Mouse (Mus musculus) liver (tissue): ENCODE results near the gene Slc43a3.

Source experiments
- DNase-seq: peaks from one replicate; pipeline ENCODE4 v3.0.0-alpha.2; 2020; ENCODE audit warnings: mixed read lengths

Gene Slc43a3

DNA sequence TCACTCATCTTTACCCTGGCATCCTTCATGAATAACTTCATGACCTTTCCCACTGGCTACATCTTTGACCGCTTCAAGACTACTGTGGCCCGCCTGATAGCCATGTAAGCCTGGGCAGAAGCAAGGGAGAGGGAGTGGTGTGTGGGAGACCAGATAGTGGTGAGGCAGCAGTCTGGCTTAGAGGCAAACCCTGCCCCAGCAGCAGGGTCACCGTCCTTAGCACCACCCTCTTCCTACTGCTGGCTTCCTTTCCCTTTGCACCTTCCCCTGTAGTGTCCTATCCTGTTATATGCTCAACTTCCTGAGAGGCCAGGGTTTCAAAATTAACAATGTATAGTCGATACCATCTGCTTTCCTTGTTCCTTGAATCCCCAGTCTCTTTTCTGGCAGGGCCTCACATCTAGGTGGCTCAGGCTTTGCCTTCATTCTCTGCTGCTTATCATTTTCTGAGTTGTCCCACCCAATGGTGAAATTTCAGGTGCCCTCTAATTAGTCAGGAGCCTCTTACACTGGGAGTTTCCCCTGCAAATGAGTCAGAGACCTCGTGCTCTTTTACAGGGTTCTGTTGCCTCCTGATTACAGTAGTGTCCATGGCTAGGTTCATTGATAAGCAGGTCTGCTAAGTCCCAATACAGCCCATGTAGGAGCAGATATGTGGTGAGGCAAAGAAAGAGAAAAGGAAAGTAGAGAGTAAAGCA lies 2.0 kb downstream of the Slc43a3 start:
- DNase-seq: peak; percentile 87

DNA sequence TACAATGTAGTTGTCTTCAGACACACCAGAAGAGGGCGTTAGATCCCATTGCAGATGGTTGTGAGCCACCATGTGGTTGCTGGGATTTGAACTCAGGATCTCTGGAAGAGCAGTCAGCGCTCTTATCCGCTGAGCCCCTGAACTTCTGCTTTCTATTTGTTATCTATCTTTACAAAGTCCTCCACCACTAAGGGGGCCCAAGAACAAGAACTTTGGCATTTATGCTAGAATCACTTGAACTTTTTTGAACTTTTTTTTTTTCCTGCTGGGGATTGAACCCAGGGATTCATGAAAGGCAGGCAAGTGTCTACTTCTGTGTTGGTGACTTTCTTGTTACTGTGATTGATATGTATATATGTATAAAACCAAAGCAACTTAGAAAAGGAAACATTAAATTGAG lies 2.9 kb downstream of the Slc43a3 start:
- no peak for DNase-seq

DNA sequence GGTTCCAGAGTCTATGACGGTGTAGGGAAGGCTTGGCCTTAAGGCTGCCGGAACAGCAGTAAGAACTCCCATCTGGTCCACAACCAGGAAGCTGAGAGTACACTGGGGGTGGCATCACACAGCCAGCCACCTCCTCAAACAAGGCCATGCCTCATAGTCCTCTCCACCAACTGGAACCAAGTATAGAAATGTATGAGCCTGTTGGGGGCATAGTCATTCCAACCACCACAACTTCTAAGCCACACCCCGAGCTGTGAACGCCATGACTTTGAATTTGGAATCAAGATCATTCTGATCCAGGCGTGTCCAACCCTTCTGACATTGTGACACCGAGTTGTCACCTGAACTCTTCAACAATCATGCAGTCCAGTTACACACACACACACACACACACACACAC lies 3.3 kb downstream of the Slc43a3 start:
- peak; percentile 79 for DNase-seq

DNA sequence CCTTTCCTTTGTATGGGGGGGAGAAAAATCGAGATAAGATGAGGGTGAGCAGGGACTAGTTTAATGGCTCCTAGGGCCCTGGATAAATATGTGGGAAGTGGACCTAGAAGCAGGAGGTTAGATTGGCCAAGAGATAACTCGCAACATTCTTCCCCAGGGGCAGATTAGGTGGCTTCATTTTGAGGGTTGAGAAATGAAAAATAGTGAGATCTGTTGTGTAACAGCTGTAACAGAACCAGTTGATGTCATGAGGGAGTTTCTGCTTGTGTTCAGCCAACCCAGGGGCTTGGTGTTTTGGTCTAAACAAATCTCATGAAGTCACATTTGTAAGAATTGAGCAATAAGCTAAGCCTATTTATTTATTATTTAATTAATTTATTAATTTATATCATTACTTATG lies 5.0 kb downstream of the Slc43a3 start:
- DNase-seq: no peak

DNA sequence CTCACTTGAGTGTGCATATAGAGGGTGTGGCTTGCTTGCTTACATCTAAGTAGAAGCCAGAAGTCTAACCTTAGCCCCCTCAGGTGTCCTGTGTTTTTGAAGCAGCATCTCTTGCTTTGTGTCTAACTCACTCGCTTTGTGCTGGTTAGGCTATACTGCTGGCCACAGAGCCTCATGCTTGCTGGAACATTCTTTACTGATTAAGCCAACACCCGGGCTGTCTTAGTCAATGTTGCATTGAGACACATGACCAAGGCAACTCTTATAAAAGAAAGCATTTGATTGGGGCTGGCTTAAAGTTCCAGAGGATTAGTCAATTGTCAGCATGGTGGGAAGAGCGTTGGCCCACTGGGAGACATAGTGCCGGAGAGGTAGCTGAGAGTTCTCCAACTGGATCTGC lies 5.4 kb downstream of the Slc43a3 start:
- no peak for DNase-seq

DNA sequence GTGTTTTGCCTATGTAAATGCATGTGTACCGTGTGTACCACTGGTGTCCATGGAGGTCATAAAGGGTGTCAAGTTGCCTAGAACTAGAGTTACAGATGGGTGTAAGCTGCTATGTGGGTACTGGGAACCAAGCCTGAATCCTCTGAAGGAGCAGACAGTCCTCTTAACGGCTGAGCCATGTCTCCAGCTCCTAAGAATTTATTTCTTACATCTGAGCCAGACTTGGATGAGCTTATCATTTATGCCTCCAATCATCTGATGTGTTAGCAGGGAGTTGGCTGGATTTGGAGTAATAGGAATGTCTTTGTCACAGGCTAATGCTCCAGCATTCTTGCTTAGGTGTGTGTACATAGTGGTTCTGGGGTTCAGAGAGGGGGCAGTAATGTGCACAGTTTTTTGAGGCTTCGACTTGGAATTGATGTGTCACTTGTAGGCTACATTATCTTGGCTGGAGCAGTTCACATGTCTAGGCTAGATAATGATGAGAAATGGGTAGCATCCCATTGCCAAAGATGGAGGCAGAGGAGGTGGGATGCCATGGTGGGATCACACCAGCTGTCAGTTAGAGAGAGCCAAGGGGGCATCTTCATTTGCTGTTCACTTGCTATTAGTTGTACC lies 10.9 kb downstream of the Slc43a3 start:
- DNase-seq: no peak

DNA sequence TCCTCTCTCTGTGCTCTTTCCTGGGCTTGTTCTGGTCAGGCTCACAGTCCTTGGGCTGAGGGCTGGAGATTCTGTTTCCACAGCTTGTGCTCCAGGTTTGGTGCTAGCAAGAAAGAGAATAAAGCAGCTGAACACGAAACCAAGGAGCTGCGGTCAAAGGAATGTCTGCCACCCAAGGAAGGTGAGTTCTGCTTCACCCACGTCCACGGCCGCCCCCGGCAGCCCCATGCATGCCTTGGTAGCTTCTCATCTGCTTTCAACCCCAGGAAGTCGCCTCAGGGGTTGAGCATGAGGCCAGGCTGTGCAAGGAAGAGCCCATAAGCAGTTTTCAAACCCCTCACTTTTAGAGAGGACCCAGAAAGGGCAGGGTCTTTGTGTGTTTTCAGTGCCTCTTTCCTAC lies 11.9 kb downstream of the Slc43a3 start:
- no peak for DNase-seq

DNA sequence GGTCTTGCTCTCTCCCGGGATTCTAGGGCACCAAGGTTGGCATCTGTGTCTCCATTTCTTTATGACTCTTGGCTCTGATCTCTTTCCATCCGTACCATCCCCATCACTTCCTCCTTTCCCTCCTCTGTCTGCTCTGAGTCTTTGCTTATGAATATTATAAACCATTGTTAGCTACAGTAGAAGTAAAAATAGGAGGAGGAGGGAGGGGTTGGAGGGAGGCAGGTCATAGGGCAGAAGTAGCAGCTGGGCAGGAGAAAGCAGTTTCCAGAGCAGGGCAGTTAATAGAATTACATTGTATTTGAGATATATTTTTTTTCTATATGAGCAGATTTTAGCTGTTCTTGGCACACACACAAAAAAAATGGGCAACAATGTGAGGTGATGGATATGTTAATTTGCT lies 12.3 kb downstream of the Slc43a3 start:
- DNase-seq: no peak

DNA sequence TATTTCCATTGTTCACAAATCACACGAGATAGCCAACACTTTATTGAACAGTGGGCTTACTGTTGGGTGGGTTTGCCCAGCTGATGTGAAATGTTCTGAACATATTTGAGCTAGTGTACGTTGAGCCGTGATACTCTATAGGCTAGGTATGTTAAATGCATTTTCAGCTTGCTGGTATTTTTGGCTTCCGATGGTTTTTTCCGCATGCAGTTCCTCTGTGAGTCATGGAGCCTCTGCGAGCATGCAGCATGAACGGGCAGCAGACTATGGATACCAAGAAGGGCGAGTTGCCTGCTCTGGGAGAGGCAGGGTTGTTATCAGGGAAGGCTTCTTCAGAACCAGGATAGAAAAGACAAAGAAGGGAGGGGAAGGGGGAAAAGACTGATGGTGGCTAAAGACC lies 14.6 kb downstream of the Slc43a3 start:
- DNase-seq: no peak

DNA sequence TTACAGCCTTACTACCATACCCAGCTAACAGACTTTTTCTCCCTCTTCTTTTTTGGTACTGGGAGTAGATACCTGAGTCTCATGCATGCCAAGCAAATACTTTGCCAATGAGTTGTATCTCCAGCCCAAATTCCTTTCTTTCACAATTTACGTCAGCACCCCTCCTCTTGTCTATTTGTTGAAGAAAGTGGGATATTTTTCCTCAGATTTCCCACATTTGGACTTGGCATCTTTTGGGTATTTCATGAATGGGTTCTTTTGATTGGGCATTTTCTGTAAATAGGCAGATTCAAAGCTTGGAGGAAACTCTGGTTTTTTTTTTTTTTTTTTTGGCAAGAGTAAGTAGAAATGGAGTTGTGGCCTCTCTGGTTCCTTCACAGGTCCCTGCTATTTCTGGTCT lies 15.9 kb downstream of the Slc43a3 start:
- DNase-seq: no peak

DNA sequence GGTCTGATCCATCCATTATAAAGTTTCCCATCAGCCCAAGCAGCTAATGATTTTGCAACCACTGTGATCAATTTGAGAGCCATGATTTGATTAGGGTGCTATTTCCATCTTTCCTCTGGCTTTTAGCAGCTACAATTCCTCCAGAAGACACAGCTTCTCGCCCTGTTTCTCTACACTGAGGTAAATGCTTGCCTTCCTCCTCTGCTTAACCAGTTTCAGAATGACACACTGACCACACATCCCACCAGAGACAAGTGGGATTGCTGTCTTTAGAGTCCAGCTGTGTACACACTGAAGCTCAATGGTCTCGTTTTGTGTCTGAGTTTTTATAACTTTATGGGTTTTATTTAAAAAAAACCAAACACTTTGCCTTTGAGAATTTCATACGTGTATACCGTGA lies 16.3 kb downstream of the Slc43a3 start:
- no peak for DNase-seq

DNA sequence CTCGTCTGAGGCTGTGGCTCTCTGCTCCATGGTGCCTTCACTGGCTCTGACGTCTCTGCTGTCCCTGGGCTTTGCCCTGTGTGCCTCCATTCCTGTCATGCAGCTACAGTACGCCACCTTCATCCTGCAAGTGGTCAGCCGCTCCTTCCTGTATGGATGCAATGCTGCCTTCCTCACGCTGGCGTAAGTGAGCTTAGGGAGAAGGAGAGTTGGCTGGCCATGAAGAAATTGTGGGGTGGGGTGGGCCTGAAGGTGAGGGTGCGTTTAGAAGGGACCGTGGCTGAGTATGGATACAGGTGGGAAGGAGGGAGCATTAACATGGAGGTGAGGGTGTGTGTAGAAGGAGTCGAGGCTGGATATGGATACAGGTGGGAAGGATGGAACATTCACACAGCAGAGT lies 19.1 kb downstream of the Slc43a3 start:
- no peak for DNase-seq

DNA sequence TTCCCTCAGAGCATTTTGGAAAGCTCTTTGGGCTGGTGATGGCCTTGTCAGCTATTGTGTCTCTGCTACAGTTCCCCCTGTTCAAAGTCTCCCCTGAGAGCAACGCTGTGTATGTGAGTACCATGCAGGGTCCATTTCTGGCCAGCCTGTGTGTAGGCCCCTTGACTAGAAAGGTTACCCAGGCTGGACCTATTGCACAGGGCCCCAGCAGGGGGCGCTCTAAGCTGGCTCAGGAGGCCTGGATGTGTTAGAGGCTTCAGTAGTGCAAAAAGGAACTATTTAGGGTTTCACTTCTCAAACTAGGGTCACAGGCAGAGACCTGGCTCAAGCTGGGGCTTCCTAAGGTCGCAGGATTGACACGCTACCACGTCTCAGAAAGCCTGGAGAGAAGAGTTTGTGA lies 19.9 kb downstream of the Slc43a3 start:
- peak; percentile 70 for DNase-seq

DNA sequence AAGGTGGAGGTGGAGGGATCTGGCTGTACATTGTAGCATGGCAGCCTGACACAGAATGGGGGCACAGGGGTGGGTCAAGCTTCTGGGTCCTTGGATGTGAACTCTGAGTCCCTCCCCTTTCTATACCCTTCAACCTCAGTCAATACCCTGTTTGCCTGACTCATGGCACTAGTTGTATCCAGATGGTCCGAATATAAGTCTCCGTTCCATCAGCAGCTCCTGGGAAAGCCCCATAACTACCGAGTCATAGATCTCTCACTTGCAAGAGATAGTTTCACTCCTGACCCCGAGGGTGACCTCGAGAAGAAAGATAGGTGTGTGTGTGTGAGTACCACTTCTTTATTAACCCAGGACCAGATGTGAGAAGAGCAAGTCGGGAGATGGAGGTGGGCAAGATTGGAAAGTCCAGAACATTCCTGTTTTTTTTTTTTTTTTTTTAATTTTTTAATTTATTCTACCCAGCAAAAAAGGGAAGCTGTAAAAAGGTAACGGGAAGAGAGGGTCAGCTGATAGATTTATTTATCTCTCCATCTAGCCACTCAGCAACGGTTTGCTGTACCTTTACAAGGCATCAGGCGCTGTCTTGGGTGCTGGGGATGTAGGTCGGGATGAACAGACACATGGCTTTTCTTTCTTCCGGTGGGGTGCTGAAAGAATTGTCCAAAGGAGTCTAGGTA lies 22.3 kb downstream of the Slc43a3 start:
- DNase-seq: no peak

DNA sequence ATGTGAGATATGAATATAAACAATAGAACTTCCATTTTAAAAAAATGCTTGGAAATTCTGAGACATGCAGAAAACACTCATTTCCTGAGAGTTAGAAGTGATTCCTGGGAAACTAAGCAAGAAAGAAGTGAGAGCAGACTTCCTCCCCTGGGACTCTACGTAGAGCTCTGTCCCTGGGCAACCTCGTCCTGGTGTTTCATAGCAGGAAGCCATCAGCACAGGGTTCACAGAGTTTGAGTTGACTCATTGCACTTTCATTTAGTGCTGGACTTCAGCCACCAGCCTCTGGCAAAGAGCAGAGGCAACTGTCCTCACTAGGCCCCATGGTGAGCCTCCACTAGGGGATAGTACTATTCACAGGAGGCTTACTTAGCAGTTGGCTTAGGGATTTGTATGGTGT lies 24.9 kb downstream of the Slc43a3 start:
- no peak for DNase-seq

DNA sequence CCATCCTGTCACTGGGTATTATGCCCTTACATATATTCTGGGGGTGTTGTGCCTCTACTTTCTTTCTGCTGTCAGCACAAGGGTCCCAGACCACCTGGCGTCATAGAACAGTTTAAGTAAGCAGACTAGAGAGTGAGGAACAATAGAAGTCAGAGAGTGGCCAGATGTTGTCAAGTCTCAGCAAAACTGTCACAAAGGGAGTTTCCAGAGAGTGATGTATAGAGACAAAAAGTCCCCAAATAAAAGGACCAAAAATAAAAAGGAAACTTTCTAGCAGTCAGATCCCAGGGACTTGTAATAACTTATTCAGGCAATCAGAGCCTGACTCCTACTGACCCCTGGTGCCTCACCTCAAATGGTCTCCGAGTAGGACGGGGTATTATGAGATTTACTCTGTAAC lies 25.5 kb downstream of the Slc43a3 start:
- DNase-seq: no peak

DNA sequence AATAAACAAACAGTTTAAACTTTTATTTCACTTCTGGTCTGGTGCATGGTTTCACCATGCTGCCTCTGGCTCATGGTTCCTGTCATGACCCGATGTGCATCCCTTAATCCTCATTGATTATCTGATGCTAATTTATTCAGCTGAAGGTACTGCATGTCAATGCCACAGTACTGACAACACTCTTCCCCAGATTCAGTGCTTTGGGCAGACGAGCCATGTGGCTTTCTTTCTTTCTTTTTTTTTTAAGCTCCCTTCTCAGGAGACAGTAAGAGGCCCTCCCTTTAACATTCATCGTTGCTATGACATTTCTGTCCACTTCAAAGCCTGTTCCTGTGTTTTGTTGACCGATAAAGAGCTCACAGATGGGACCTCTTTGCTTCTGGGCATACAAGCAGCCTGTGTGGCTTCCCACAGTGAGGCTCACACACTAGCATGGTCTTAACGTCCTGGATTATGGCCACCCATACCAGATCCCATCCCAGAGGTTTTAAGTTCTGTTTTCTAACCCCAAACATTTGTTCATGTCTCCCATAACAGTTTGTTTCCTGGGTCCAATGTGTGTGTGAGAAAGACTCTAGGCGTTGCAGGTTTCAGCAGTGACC lies 26.6 kb downstream of the Slc43a3 start:
- DNase-seq: no peak

DNA sequence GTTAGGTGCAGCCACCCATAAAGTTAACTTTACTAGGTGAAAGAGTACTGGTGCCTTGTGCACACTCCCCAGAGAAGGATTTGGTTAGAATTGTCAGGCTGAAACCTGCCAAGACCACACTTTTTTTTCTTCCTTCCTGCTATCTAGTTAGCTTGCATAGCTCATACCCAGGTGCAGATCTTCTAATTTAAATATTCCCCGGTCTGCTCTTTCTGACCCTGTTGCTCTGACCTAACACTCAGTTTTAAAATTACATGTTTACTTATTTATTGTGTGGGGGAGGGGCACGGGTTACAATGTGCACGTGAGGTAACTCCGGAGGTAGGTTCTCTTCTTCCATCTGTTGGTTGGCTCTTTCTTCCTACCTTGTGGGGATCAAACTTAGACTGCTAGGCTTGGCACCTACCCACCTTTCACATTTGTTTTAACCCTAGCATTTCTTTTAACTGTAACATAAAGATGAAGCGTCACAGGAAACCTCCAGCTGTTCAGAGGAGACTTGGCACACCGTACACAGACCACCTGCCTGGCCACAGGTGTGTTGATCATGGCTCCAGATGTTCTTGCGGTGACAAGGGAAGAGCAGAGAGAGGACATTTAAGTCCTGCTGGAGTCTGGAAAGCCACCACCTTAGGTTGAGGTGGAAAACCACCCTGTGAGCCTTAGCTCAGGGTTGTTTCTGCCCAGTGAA lies 27.9 kb downstream of the Slc43a3 start:
- no peak for DNase-seq

DNA sequence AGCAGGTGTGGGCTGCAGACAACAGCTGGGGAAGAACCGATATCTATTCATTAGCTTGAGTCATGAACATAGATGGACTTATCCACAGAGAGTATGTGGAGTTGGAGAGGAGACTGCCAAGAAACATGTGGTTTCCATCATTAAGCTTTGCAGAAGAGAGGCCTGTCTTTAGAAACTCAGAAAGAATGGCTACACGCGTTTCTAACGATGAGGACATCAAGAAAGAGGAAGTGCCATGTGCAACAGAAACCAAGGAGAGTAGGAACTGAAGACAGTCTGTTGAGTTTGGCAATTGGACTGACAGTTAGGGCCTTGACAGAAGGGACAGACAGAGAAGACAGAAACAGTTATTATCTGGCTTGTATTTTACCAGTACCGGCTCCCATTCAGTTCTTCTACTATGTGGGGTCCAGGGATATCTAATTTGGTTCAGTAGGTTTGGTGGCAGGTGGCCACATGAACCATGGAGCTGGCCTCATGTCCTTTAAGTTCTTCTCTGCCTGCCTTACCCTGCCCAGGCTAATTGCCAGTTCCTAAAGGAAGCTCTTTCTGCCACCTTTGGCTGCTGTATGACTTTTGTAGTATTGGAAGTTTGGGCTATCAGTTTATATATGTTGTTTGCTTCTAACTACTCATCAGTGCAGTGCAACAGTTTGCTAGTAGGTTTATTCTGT lies 31.1 kb downstream of the Slc43a3 start:
- no peak for DNase-seq

DNA sequence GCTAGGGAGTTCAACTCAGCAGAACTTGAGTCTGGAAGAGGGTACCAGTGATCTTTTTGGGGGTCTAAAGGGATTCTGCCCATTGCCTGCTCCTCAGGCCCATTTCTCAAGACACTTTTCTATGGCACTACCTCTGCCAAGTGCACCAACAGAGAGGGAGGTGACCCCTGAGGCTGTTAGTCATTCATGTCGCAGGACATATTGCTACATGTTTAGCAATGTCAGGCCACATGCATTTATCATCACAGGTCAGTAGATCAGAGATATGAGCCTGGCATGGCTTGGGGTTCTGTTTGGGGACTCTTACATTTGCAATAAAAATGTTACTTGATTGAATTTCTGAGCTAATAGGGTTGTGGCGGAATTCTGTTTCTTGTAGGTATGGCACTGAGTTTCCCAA lies 39.2 kb downstream of the Slc43a3 start:
- no peak for DNase-seq

DNA sequence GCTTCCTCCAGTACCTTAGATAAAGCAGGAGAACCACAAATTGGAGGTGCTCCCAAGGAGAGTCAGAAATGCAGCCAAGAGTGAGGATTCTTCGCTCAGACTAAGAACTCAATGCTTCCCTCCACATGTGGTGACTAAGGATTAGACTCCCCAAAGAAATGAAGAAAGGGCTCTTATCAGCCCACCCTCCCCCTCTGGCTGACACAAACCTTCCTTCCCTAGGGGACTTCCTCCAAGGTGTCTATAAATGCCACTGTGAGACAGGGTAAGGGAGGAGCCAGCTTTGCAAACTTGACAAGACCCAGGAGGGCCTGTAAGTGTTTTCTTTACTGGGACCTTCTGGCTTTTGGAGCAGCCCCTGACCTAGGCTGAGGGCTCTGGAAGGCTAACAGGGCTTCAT lies 43.8 kb downstream of the Slc43a3 start, which contains the start of gene Prg2:
Gene Prg2, plus strand, starts transcription at position 274 of the 400 bp plus-strand sequence.
- DNase-seq: no peak

DNA sequence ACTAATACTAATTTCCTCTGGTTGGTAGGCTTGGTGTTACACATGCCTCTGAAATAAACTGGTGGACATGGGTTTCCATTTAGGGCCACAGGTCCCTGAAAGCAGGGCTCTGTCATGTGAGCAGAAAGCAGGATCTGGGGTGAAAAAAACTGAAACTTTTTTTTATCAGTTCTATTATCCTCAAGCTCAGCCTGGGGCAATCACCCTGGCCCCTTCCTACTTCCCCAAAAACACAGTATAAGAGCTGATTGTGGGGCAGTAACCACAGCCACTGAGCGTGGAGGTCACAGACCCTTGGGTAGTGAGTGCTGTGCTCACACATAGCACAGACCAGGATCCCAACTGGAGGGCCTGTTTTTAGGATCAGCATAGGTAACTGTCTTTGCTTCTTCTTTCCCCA lies 51.6 kb downstream of the Slc43a3 start, which contains the start of gene Prg3:
Gene Prg3, plus strand, starts transcription at position 286 of the 400 bp plus-strand sequence.
- no peak for DNase-seq

DNA sequence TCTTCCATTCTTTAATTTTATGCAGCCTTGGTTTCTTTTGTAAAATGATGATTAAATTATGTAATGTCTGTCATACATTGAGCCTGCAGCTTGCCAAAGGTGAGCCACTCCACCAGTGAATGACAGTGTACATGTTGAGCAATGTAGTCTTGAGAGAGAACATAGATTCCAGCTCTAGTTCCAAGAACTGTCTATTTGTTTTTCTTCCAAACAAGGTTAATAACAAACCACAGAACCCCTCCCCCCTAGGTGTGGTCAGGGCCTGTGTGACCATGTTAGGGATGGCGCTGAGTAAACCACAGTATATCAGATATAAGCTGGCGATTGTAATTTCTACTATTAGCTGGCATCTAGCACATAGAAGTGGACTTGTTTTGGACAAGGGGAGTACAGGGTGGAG lies 60.0 kb downstream of the Slc43a3 start:
- DNase-seq: peak; percentile 40
